Mouse (Mus musculus) liver, embryonic 14.5 days (tissue): ENCODE results near the gene Morn1. TPM values are rescaled to one million over a fixed set of nuclear protein-coding genes. Genes with fewer than 3 reads are reported as not detected.

Source experiments
- ATAC-seq: fragments of 200-750 bp; cut with Nextera tagmentation; 2 replicates; pipeline ENCODE4 v1.8.0; 2017; ENCODE audit warnings: moderate number of reproducible peaks, mild to moderate bottlenecking, moderate library complexity; ENCODE audit not compliant: insufficient read depth
- DNase-seq, 3 experiments: peaks; one replicate each; pipeline ENCODE4 v3.0.0-alpha.2; 2012 to 2013; ENCODE audit warnings: low read depth in 3 of 3, low spot score in 3 of 3
- H3K27ac ChIP-seq: fragments of 300-500 bp; sonication (generic); 2 replicates; pipeline ENCODE4 v1.5.1; 2014; ENCODE audit warnings: moderate library complexity, mild to moderate bottlenecking, control low read depth, inconsistent platforms
- H3K27me3 ChIP-seq: fragments of 300-500 bp; sonication (generic); 2 replicates; pipeline ENCODE4 v1.6.1; 2014; ENCODE audit warnings: mild to moderate bottlenecking, low read length, moderate library complexity; ENCODE audit not compliant: control insufficient read depth, insufficient read depth
- H3K36me3 ChIP-seq: fragments of 300-500 bp; sonication (generic); replicated peaks from 2 replicates; pipeline ENCODE4 v1.6.1; 2014; ENCODE audit warnings: low read depth; ENCODE audit not compliant: control insufficient read depth, insufficient read depth
- H3K4me1 ChIP-seq, 2 experiments: fragments of 200-500 bp in 1 of 2; fragments of 300-500 bp in 1 of 2; sonication (generic) in 1 of 2; replicated peaks; 2 replicates each; pipeline ENCODE4 v1.6.1; 2012 to 2014; ENCODE audit warnings: antibody characterized with exemption in 1 of 2, inconsistent platforms in 1 of 2, low read length in 1 of 2; ENCODE audit not compliant: control insufficient read depth in 2 of 2, insufficient read depth in 2 of 2
- H3K4me2 ChIP-seq: fragments of 300-500 bp; sonication (generic); 2 replicates; pipeline ENCODE4 v1.6.1; 2014; ENCODE audit warnings: low read depth, mild to moderate bottlenecking, control low read depth, moderate library complexity
- H3K4me3 ChIP-seq, 2 experiments: fragments of 200-500 bp in 1 of 2; fragments of 300-500 bp in 1 of 2; sonication (generic) in 1 of 2; 2 replicates each; pipeline ENCODE4 v1.5.1; 2012 to 2014; ENCODE audit warnings: low read depth in 2 of 2, low read length in 2 of 2, mild to moderate bottlenecking in 2 of 2, control low read depth in 1 of 2, inconsistent platforms in 1 of 2, moderate library complexity in 1 of 2; ENCODE audit not compliant: insufficient read depth in 1 of 2
- H3K9ac ChIP-seq: fragments of 300-500 bp; sonication (generic); replicated peaks from 2 replicates; pipeline ENCODE4 v1.6.1; 2014; ENCODE audit warnings: mild to moderate bottlenecking, control low read depth, moderate library complexity
- H3K9me3 ChIP-seq: fragments of 300-500 bp; sonication (generic); 2 replicates; pipeline ENCODE4 v1.6.1; 2016; ENCODE audit warnings: low read length, mixed read lengths; ENCODE audit not compliant: control insufficient read depth
- CTCF ChIP-seq: IDR thresholded peaks from 2 replicates; pipeline ENCODE4 v1.5.1; 2016; ENCODE audit warnings: antibody characterized with exemption, low read depth, control low read depth
- EP300 ChIP-seq: IDR thresholded peaks from 2 replicates; pipeline ENCODE4 v1.6.1; 2016; ENCODE audit warnings: antibody characterized with exemption, low read depth
- WGBS: fragments of 180-500 bp; shearing (Covaris S2); extraction: QIAGEN DNeasy Blood & Tissue Kit; methylation state at CpG from one replicate; pipeline ENCODE4 v1.1.7; 2014; ENCODE audit not compliant: insufficient replicate concordance; 5-methylcytosine and 5-hydroxymethylcytosine counted together
- polyA plus RNA-seq, 2 experiments: library from polyadenylated mRNA; depleted of rRNA in 1 of 2; stranded (reverse) in 1 of 2; unstranded in 1 of 2; fragments of >200 nt; fragmentation: Nextera tagmentation in 1 of 2; extraction: Ambion mirVana in 1 of 2; gene quantifications; 2 replicates each; pipeline versions ENCODE4 v1.2.1 to v1.2.3; 2012 to 2014

The Morn1 gene
- polyA plus RNA-seq, 2 experiments, result 0.85 to 1.1 TPM

- ATAC-seq (no peak), DNase-seq (no peak)
- Histone ChIP-seq H3K4me2 (no peak overlapping the region), H3K27me3 (no peaks in the 10 kb centered on the region), H3K4me1 (no peaks in the 10 kb centered on the region), H3K36me3 (no peaks in the 10 kb centered on the region), H3K9me3 (no peaks in the 10 kb centered on the region), H3K4me3 (no peak overlapping the region), H3K9ac (no peak overlapping the region), H3K27ac (no peak overlapping the region)
- WGBS, result 68% methylated on average over 5 of the region's 5 CpGs
- TF ChIP-seq EP300 (no peak), CTCF (no peak)
Measured at GRCm38 (mm10) chr4:155142836-155143235, 56.5 kb downstream of the Morn1 start.

- 38% methylated on average over 2 of the region's 2 CpGs for WGBS
- no peak for TF ChIP-seq CTCF
- TF ChIP-seq EP300, result no peak
- Histone ChIP-seq H3K36me3 (no peaks in the 10 kb centered on the region), H3K4me1 (no peaks in the 10 kb centered on the region), H3K9ac (no peak overlapping the region), H3K4me2 (no peak overlapping the region), H3K9me3 (no peaks in the 10 kb centered on the region), H3K4me3 (no peak overlapping the region), H3K27me3 (no peaks in the 10 kb centered on the region), H3K27ac (no peak overlapping the region)
- DNase-seq (no peak), ATAC-seq (no peak)
Measured at GRCm38 (mm10) chr4:155143411-155143810, 57.0 kb downstream of the Morn1 start.

GRCm38 (mm10) chr4:155143871-155144502, 57.6 kb downstream of the Morn1 start:
- no peaks in the 10 kb centered on the region for H3K4me1 ChIP-seq
- 62% methylated on average over 12 of the region's 12 CpGs for WGBS
- H3K9ac ChIP-seq, result no peak overlapping the region
- no peaks in the 10 kb centered on the region for H3K9me3 ChIP-seq
- DNase-seq (no peak), ATAC-seq (no peak)
- H3K27ac ChIP-seq, result no peak overlapping the region
- no peak overlapping the region for H3K4me2 ChIP-seq
- no peaks in the 10 kb centered on the region for H3K27me3 ChIP-seq
- no peak overlapping the region for H3K4me3 ChIP-seq
- TF ChIP-seq CTCF (no peak), EP300 (no peak)
- H3K36me3 ChIP-seq, result no peaks in the 10 kb centered on the region

GRCm38 (mm10) chr4:155144548-155145180, 58.3 kb downstream of the Morn1 start:
- WGBS, result 50% methylated on average over 4 of the region's 4 CpGs
- DNase-seq, result no peak
- TF ChIP-seq EP300 (no peak), CTCF (no peak)

GRCm38 (mm10) chr4:155146107-155146823, 59.9 kb downstream of the Morn1 start:
- no peak for TF ChIP-seq EP300
- no peak for TF ChIP-seq CTCF
- Histone ChIP-seq H3K4me1 (peaks cover 0 to 5% of the 10 kb centered on the region in 2 experiments; a peak in 2 of 4 replicates), H3K9me3 (no peaks in the 10 kb centered on the region), H3K4me2 (no peak overlapping the region), H3K9ac (no peak overlapping the region), H3K27me3 (peaks cover 10% of the 10 kb centered on the region), H3K27ac (no peak overlapping the region), H3K36me3 (no peaks in the 10 kb centered on the region), H3K4me3 (no peak overlapping the region)
- WGBS, result 42% methylated on average over 14 of the region's 14 CpGs
- no peak for ATAC-seq
- no peak for DNase-seq

More at GRCm38 (mm10) chr4:155144548-155145180, 58.3 kb downstream of the Morn1 start:
- Histone ChIP-seq H3K27me3 (no peaks in the 10 kb centered on the region), H3K9ac (no peak overlapping the region), H3K4me3 (no peak overlapping the region), H3K4me1 (no peaks in the 10 kb centered on the region), H3K36me3 (no peaks in the 10 kb centered on the region), H3K9me3 (no peaks in the 10 kb centered on the region), H3K4me2 (no peak overlapping the region), H3K27ac (no peak overlapping the region)
- ATAC-seq, result no peak
